Mouse (Mus musculus) forebrain, embryonic 14.5 days (tissue): ENCODE results near the gene 1520401A03Rik. TPM values are rescaled to one million over a fixed set of nuclear protein-coding genes. Genes with fewer than 3 reads are reported as not detected.
A peak's percentile ranks its signal among the peaks of the same experiment; 100 is the strongest.

Experiments
- ATAC-seq: fragments of 200-750 bp; cut with Nextera tagmentation; 2 replicates; pipeline ENCODE4 v1.8.0; 2017; ENCODE audit warnings: mild to moderate bottlenecking, moderate library complexity
- DNase-seq: peaks from one replicate; pipeline ENCODE4 v3.0.0-alpha.2; 2015; ENCODE audit warnings: low spot score
- H3K27ac ChIP-seq: fragments of 300-500 bp; sonication (generic); 2 replicates; pipeline ENCODE4 v1.5.1; 2014; ENCODE audit warnings: low read depth, mild to moderate bottlenecking, control low read depth, low read length, moderate library complexity
- H3K27me3 ChIP-seq: fragments of 300-500 bp; sonication (generic); replicated peaks from 2 replicates; pipeline ENCODE4 v1.6.1; 2014; ENCODE audit warnings: low read length, control low read depth, mixed read lengths; ENCODE audit not compliant: control insufficient read depth, insufficient read depth
- H3K36me3 ChIP-seq: fragments of 300-500 bp; sonication (generic); 2 replicates; pipeline ENCODE4 v1.6.1; 2014; ENCODE audit warnings: low read length, control low read depth; ENCODE audit not compliant: control insufficient read depth, insufficient read depth
- H3K4me1 ChIP-seq: fragments of 300-500 bp; sonication (generic); 2 replicates; pipeline ENCODE4 v1.6.1; 2014; ENCODE audit warnings: antibody characterized with exemption, low read length, control low read depth; ENCODE audit not compliant: control insufficient read depth, insufficient read depth
- H3K4me2 ChIP-seq: fragments of 300-500 bp; sonication (generic); 2 replicates; pipeline ENCODE4 v1.6.1; 2014; ENCODE audit warnings: mild to moderate bottlenecking, control low read depth, low read length
- H3K4me3 ChIP-seq: fragments of 300-500 bp; sonication (generic); 2 replicates; pipeline ENCODE4 v1.5.1; 2014; ENCODE audit warnings: low read depth, low read length, control low read depth
- H3K9ac ChIP-seq: fragments of 300-500 bp; sonication (generic); 2 replicates; pipeline ENCODE4 v1.6.1; 2014; ENCODE audit warnings: mild to moderate bottlenecking, low read length, control low read depth, moderate library complexity
- H3K9me3 ChIP-seq: fragments of 300-500 bp; sonication (generic); replicated peaks from 2 replicates; pipeline ENCODE4 v1.6.1; 2016; ENCODE audit warnings: low read length, control low read depth, mixed read lengths; ENCODE audit not compliant: control insufficient read depth
- WGBS: fragments of 180-500 bp; shearing (Covaris S2); extraction: QIAGEN DNeasy Blood & Tissue Kit; methylation state at CpG from one replicate; pipeline ENCODE4 v1.1.7; 2014; 5-methylcytosine and 5-hydroxymethylcytosine counted together
- polyA plus RNA-seq: library from polyadenylated mRNA; unstranded; fragments of >200 nt; fragmentation: Nextera tagmentation; extraction: Ambion mirVana; gene quantifications from 2 replicates; pipeline ENCODE4 v1.2.1, GENCODE M21; 2014

1520401A03Rik gene
- polyA plus RNA-seq, 1 experiment from 2014 or later: not detected

DNA sequence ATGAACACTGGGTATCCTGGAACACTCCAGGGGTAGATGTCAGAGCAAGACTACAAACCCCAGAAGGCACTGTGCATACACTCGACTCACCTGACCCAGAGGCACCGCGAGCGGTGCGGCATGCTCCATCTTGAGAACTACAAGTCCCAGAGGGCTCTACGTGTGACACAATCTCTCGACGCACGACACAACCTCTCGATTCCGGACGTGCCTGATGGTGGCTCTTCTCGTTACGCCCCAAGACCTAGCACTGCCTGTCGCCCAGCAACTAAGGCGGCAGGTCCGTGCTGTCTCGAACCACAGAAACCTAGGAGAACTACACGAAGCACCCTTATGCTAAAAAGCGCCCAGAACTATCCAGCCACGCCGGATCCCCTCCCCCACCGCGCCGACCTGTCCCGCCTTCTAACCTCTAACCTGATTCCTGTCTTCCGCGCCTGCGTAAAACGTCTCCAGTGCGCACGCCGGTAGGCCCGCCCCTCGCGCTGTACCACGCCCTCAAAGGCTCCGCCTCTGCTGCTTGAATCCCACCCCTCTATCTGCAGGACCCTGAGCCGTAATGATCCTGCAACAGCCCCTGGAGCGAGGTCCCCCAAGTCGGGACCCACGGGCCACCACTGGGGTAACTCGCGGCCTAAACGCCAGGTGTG lies 49.0 kb downstream of the 1520401A03Rik start, which contains the start of the genes Hcfc1r1 and Thoc6:
Hcfc1r1 (plus strand) TSS at position 173 of the 650 bp plus-strand sequence.
Thoc6 (minus strand) TSS at position 459 of the 650 bp plus-strand sequence.
- peak within 1 kb of the TSS; percentile 73 for H3K4me2 ChIP-seq
- peak within 1 kb of the TSS; percentile 52 for H3K4me3 ChIP-seq
- peak within 1 kb of the TSS; percentile 74; the same call in 1 of the 2 replicates for H3K27ac ChIP-seq
- H3K9me3 ChIP-seq: no peaks in the 10 kb centered on the region
- under 1% methylated on average over 45 of the region's 45 CpGs for WGBS
- peaks cover 18% of the 10 kb centered on the region for H3K27me3 ChIP-seq
- DNase-seq: peak; percentile 98
- peaks cover 18% of the 10 kb centered on the region for H3K36me3 ChIP-seq
- H3K4me1 ChIP-seq: peaks cover 19% of the 10 kb centered on the region
- peak within 1 kb of the TSS; percentile 71 for H3K9ac ChIP-seq
- ATAC-seq: peak; percentile 95

DNA sequence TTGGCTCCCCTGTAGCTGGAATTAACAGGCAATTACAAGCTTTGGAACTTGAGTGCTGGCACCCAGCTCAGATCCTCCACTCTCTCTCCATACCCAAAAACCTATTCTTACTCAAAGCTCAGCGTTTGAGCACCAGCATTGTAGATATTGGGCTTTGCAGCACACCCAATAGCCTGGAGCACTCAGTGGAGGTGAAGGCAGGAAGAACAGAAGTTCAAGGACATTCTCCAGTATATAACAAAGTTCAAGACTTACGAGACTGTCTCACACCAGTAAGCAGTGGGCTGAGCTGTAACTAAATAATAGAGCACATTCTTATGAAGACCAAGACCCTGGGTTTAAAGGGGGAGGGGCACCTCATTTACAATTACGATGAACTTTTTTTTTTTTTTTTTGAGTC lies 49.8 kb downstream of the 1520401A03Rik start:
- DNase-seq (no peak), ATAC-seq (no peak)
- Histone ChIP-seq H3K4me2 (peak overlapping the region; percentile 73; the same call in 1 of the 2 replicates), H3K36me3 (peaks cover 24% of the 10 kb centered on the region), H3K4me3 (no peak overlapping the region), H3K27me3 (peaks cover 16% of the 10 kb centered on the region; the same call in 1 of the 2 replicates), H3K9ac (no peak overlapping the region), H3K27ac (no peak overlapping the region), H3K9me3 (no peaks in the 10 kb centered on the region), H3K4me1 (peaks cover 19% of the 10 kb centered on the region)
- 68% methylated on average over 3 of the region's 3 CpGs for WGBS

DNA sequence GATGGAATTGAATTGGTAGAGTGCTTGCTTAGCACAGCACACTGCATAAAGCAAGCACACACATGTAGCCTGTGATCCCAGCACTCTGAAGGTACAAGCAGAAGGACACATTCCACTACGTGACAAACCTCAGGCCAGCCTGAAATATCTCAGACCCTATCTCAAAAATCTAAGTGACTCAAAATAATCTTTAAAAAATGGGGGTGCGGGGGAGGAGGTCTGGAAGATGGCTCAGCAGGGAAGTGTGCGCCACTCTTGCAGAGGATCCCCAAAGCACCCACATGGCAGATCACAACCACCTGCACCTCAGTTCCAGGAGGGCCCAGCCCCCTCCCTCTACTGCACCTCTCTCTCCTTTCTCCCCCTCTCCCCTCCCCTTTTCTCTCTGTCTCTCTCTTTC lies 51.1 kb downstream of the 1520401A03Rik start:
- Histone ChIP-seq H3K4me2 (no peak overlapping the region), H3K27ac (no peak overlapping the region), H3K9me3 (no peaks in the 10 kb centered on the region), H3K4me3 (no peak overlapping the region), H3K4me1 (peaks cover 15% of the 10 kb centered on the region), H3K27me3 (peaks cover 14% of the 10 kb centered on the region; the same call in 1 of the 2 replicates), H3K36me3 (peaks cover 31% of the 10 kb centered on the region), H3K9ac (no peak overlapping the region)
- 90% methylated on average over 3 of the region's 3 CpGs for WGBS
- DNase-seq (no peak), ATAC-seq (no peak)

DNA sequence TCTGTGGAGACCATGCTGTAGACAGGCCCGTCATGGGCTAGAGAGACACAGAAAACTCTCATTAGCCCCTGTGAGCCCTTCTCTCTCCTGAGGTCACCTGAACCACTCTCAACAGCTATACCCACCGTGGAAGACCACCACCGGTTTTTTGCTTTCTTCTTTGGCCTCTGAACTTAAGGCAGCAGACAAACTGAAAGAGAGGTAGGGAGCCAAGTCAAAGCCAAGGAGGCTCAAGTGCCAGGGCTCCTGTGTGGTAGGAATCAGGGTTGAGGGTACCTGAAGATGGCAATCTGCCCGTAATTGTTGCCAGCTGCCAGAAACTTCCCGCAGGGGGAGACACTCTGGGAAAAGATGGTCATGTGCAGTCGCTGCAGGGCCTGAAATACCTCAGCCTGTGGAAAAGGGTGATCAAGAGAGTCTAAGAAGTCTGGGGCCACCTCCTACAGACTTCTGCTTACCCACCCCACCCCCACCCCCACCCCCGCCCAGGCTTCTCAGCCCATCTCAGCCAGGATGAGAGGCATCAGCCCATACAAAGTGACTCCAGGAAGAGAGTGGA lies 52.0 kb downstream of the 1520401A03Rik start:
- Histone ChIP-seq H3K9ac (no peak overlapping the region), H3K4me3 (no peak overlapping the region), H3K27me3 (peaks cover 5% of the 10 kb centered on the region; the same call in 1 of the 2 replicates), H3K36me3 (peaks cover 36% of the 10 kb centered on the region), H3K27ac (no peak overlapping the region), H3K4me1 (peaks cover 9% of the 10 kb centered on the region), H3K9me3 (no peaks in the 10 kb centered on the region), H3K4me2 (no peak overlapping the region)
- no peak for DNase-seq
- 91% methylated on average over 7 of the region's 7 CpGs for WGBS
- ATAC-seq: no peak

DNA sequence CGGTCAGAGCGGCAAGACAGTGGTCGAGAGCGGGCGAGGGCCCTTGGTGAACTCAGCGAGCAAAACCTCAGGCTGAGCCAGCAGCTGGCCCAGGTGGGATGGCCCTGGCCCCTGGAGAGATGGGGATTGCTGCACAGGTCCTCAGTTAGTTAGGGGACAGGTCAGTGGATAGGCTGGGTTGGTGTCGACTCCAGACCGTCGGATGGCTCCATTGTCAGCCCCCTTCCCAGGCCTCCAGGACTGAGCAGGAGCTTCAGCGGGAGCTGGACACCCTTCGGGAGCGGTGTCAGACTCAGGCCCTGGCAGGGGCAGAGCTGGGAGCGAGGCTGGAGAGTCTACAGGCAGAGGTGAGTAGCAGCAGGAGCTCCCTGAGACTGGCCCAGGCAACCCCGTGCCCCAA lies 57.1 kb downstream of the 1520401A03Rik start:
- no peaks in the 10 kb centered on the region for H3K9me3 ChIP-seq
- H3K36me3 ChIP-seq: peaks cover 36% of the 10 kb centered on the region
- H3K27me3 ChIP-seq: peaks cover 20% of the 10 kb centered on the region
- no peaks in the 10 kb centered on the region for H3K4me1 ChIP-seq
- WGBS: 86% methylated on average over 14 of the region's 14 CpGs
- no peak overlapping the region for H3K9ac ChIP-seq
- H3K27ac ChIP-seq: no peak overlapping the region
- H3K4me3 ChIP-seq: no peak overlapping the region
- DNase-seq: no peak
- no peak for ATAC-seq
- H3K4me2 ChIP-seq: no peak overlapping the region

DNA sequence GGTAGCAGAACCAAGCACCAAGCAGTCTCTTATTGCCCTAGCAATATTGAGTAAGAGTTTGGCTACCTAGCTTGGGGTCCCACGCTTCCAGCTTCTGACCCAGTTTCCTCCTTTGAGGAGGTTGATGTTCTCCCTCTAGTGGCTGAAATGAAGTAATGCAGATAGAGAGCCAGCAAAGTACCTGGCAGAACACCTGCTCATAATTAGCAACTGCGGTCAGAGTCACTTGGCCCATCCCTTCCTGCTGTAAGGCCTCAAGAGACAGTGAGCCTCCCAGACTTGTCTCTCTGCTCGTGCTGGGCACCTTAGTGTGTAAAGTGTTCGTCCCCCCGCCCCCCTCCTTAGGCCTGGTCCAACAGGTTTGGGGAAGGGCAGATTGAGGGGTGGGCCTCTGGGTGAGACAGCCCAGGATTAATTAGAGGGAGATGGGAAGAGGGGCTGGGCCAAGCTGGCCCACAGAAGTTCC lies 58.0 kb downstream of the 1520401A03Rik start:
- ATAC-seq (peak; percentile 45; the same call in 1 of the 2 replicates), DNase-seq (peak; percentile 65)
- Histone ChIP-seq H3K9ac (no peak overlapping the region), H3K4me2 (no peak overlapping the region), H3K4me3 (no peak overlapping the region), H3K9me3 (no peaks in the 10 kb centered on the region), H3K36me3 (peaks cover 28% of the 10 kb centered on the region), H3K27ac (no peak overlapping the region), H3K4me1 (no peaks in the 10 kb centered on the region), H3K27me3 (peaks cover 28% of the 10 kb centered on the region)
- 10% methylated on average over 5 of the region's 5 CpGs for WGBS

DNA sequence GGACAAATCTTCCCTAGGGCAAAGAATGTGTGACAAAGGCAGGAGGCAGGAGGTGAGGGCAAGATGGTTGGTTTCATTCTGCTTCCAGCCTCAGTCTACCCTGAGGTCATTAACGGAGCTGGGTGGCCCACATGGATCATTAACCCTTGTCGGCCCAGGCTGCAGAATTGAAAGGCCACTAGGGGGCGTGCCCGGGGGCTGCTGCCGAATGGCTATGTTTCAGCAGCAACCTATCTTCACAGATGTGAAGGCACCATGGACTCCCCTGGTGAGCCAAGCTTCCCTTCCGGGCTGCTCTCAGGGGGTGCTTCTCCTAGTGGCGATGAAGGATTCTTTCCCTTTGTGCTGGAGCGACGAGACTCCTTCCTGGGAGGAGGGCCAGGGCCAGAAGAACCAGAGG lies 61.1 kb downstream of the 1520401A03Rik start:
- 4% methylated on average over 9 of the region's 9 CpGs for WGBS
- no peaks in the 10 kb centered on the region for H3K4me1 ChIP-seq
- H3K9me3 ChIP-seq: no peaks in the 10 kb centered on the region
- H3K27ac ChIP-seq: no peak overlapping the region
- no peak overlapping the region for H3K4me3 ChIP-seq
- no peak for DNase-seq
- no peak for ATAC-seq
- 0 out of 2 replicates have a peak, but pooled peaks cover 5% of the 10 kb centered on the region for H3K36me3 ChIP-seq
- no peak overlapping the region for H3K9ac ChIP-seq
- H3K4me2 ChIP-seq: no peak overlapping the region
- peaks cover 34% of the 10 kb centered on the region for H3K27me3 ChIP-seq

DNA sequence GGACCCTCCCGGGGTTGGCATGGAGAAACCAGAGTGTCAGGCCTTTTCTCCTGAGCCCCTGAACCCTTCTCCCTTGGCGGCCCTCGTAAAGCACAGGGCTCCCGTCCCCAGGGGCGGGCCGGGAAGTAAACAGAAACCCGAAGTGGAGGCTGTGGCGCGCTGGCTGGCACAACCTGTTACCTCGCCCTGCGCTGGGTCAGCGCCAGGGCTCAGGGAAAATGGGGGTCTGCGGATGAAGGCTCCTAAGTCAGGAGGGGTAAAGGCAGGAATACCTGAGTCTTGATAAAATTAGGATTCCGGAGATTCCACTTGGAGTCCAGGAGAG lies 61.7 kb downstream of the 1520401A03Rik start:
- Histone ChIP-seq H3K9me3 (no peaks in the 10 kb centered on the region), H3K4me1 (no peaks in the 10 kb centered on the region), H3K27ac (no peak overlapping the region), H3K9ac (no peak overlapping the region), H3K27me3 (peaks cover 34% of the 10 kb centered on the region), H3K4me3 (no peak overlapping the region), H3K36me3 (no peaks in the 10 kb centered on the region), H3K4me2 (no peak overlapping the region)
- WGBS: 3% methylated on average over 13 of the region's 14 CpGs
- DNase-seq (no peak), ATAC-seq (no peak)
